Mouse (Mus musculus) embryo, embryonic 11.5 days (tissue): Measurements from ENCODE around the gene Tbc1d20.
"Not testable (repeated sequence)": the region's sequence is repeated elsewhere in the genome, so short reads cannot be mapped to it uniquely, and the experiment has no call there.

ENCODE experiments used
- DNase-seq: peaks from one replicate; pipeline ENCODE4 v3.0.0-alpha.2; 2012; ENCODE audit warnings: low read depth, low spot score

The Tbc1d20 gene

GRCm38 (mm10) chr2:152358977-152359376, 65.3 kb downstream of the Tbc1d20 start:
- not testable (repeated sequence) for DNase-seq

- no peak for DNase-seq
These were observed 66.0 kb downstream of the Tbc1d20 start for GRCm38 (mm10) chr2:152359616-152360015.

DNA sequence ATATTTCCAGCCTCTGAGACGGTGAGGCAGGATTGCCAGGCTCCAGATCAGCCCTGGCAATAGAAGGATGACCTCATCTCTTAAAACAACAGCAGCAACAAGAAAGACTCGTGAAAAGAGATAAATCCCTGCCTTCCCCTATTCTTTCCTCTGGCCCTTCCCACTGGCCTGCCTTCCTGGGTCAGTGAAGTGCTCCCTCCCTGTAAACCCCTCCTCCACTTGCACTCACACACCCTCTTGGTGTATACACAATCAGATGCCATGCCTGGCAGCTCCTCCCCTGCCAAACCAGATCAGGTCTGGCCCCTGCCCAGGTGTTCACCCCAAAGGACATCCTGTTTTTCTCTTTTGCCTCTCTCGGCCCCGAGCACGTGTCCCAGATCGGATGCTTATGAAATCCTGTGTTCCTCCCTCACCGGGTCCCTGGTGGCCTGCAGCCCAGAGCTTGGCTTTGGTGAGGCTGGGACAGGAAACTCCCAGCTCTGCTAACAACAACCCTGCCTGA, 66.7 kb downstream of the Tbc1d20 start:
- DNase-seq = no peak

GRCm38 (mm10) chr2:152361193-152361592, 67.6 kb downstream of the Tbc1d20 start:
- DNase-seq = no peak
